Mouse (Mus musculus) neural tube, postnatal 0 days (tissue): ENCODE data around the gene Asb13. TPM values are rescaled to one million over a fixed set of nuclear protein-coding genes. Genes with fewer than 3 reads are reported as not detected.

Experiments
- polyA plus RNA-seq: library from polyadenylated mRNA; unstranded; fragments of >200 nt; fragmentation: Nextera tagmentation; extraction: Ambion mirVana; gene quantifications from 2 replicates; pipeline ENCODE4 v1.2.1, GENCODE M21; 2015

Gene Asb13
- 17.3 and 17.5 TPM in 2 replicates for polyA plus RNA-seq

DNA sequence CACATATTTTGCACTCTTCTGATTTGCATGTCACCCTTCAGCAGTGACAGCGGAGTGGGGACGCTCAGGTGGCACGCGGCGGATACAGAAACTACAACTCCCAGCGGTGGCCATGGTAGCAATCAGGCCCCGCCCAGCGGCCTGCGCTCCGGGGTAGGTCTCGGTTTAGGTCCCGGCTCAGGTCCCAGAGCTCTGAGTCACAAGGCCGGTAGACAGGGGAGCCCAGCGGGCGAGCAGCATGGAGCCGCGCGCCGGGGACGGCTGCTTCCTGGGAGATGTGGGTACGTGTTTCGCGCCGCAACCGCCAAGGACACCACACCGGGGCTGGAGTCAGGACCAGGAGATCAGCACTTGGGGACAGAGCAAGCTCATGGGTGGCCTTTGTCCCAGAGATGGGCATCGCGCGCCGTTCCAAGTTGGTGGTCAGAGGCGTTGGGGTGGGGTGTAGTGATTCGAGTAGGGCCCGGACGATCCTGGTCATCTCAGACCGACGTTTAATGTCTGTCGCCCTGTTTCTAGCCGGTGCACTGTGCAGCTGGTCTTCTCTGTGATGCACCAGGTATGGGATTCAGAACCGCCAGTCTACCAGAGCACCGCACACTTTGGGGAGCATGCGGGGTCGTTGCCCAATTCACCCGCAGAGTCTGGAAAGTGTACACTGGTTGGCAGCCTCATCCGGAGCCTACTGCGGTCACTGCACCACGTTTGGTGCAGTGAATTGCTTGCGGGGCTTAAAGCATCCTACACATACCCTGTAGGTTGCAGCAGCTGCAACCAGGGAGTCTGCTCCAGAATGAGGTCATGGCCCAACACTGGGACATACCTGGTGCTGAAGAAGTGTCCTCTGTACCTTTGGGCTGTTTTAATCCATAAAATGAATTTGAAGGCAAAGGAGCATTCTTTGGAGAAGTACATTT, at the start of gene Asb13:
Asb13 (plus strand) TSS at position 138 of the 917 bp plus-strand sequence.

DNA sequence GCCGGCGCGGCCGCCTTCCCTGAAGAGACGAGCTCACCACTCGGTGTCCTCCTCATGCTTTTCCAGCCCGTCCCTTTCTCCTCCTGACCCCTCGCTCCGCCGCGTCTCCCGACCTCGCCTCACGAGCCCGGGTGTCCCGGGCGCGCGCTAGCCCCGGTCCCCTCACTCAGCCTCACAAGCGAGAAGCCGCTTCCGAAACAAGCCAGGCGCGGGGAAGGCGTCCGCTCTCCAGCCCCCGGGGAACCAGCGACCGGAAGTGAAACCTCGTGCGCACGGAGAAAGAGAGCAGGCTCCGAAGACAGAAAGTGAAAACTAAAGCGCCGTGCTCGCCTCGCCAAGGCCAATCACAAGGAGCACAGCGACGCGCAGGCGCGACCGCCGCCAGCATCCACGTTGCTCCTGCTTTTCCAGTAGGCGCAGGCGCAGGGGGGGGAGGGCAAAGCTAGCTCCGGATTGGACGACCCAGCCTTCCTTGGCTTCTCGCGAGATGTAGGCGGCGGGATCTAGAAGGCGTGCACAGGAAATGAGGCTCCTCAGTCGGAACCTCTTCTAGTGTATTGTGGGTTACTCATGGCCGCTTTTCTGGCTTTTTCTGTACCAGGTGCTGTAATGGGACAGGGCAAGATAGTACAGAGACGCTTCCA, 22.9 kb upstream of the Asb13 start, which contains the start of gene Fam208b:
Fam208b (minus strand) TSS at position 314 of the 644 bp plus-strand sequence.

Other genes starting within 250 kb of the Asb13 start
- gene Gdi2, start 96.0 kb upstream of the Asb13 start, polyA plus RNA-seq = 376 and 383 TPM in 2 replicates
- 7.6 and 12.3 TPM in 2 replicates for gene Fam208b, start 22.9 kb upstream of the Asb13 start, polyA plus RNA-seq
- not detected in 2 replicates for gene Calml3, start 170.3 kb downstream of the Asb13 start, polyA plus RNA-seq
- 0.25 and 0.28 TPM in 2 replicates for gene Calm4, start 203.7 kb downstream of the Asb13 start, polyA plus RNA-seq
- gene Calm5, start 220.1 kb downstream of the Asb13 start, polyA plus RNA-seq = 0.43 TPM in 1 of 2 replicates, not detected in the other